Mouse (Mus musculus): ENCODE data around the gene Slc4a8. TPM values are rescaled to one million over a fixed set of nuclear protein-coding genes. Genes with fewer than 3 reads are reported as not detected.

Gene Slc4a8
- polyA plus RNA-seq, 1 experiment from 2014 or later, result 7.1 TPM

DNA sequence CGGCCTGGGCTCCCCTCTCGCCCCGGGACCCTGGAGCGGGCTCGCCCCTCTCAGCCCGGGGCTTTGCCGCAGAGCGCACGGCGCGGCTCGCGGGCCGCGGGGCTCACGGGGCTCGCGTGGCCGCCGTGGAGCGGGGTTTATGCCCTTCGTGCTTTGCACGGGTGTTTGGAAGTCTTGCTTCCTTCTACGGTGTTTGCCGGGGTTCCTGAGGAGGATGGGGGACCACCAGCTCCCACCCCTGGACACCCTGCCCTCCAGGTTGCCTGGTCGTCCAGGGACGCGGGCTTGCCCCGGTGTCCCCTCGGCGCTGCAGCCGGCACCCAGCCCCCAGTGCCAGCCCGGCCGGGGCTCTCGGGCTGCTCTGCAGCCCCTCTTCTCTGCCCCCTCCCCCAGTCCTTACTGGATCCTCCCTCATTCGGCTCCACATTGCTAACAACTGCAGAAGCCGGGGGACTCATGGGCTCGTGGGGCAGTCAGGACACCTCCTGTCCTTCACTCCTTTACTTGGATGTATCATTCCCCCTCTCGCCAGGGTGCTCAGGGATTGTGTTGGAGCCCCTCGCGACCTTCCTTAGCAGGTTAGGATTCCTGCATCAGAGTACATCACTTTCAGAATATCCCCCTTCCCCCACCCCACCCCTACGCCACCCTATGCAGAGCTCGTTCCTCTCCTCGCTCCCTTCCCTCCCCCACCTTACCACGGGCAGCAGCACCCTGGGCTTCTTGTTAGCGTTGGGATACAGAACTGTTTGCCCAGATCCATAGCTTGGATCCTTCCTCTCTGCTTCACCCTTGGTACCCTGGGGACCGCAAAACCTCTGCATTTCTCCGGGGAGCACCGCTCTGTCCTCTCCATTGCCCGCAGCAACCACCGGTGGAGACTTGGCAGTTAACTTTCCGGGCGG lies 109.8 kb downstream of the Slc4a8 start:
- 0% methylated on average over 53 of the region's 53 CpGs for WGBS
- Histone ChIP-seq H3K4me1 (ENCODE audit: control insufficient read depth, insufficient read depth, low read length) (peaks cover 19% of the 10 kb centered on the region), H3K9me3 (ENCODE audit: control insufficient read depth, low read length) (no peaks in the 10 kb centered on the region), H3K4me2 (peak overlapping the region; percentile 92), H3K27ac (ENCODE audit: low read depth, low read length) (peak overlapping the region; percentile 48; the same call in 1 of the 2 replicates), H3K27me3 (ENCODE audit: control insufficient read depth, insufficient read depth, low read length) (peaks cover 13% of the 10 kb centered on the region), H3K9ac (ENCODE audit: low read length) (peak overlapping the region; percentile 93), H3K36me3 (ENCODE audit: control insufficient read depth, insufficient read depth, low read length) (no peaks in the 10 kb centered on the region), H3K4me3 (ENCODE audit: low read depth, low read length) (peak overlapping the region; percentile 89)
- DNase-seq (ENCODE audit: low spot score, missing footprints) (peak; percentile 94), ATAC-seq (ENCODE audit: low FRiP score) (peak; percentile 80)

DNA sequence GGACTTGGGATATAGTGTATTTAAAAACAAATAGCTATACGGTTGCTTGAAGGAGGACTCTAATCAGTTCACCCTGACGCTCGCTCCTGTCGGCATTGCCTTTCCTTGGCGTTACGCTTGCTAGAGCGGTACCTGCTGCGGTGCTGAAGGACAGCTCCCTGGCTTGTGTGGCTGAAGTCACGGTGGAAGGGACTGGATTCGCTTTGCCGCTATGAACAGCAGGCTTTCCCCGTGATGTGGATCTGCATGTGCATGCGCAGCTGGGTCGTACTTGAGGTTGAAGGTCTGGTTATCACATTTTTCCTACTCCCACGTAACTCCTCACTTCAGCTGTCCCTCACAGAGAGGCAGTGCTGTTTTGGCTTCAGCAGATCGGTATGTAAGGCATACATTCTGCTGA lies 111.6 kb downstream of the Slc4a8 start:
- H3K27me3 ChIP-seq (ENCODE audit: control insufficient read depth, insufficient read depth, low read length), result peaks cover 13% of the 10 kb centered on the region
- H3K9ac ChIP-seq (ENCODE audit: low read length), result no peak overlapping the region
- H3K9me3 ChIP-seq (ENCODE audit: control insufficient read depth, low read length), result no peaks in the 10 kb centered on the region
- no peak overlapping the region for H3K4me3 ChIP-seq (ENCODE audit: low read depth, low read length)
- 5% methylated on average over 16 of the region's 16 CpGs for WGBS
- H3K27ac ChIP-seq (ENCODE audit: low read depth, low read length), result no peak overlapping the region
- ATAC-seq (ENCODE audit: low FRiP score) (no peak), DNase-seq (ENCODE audit: low spot score, missing footprints) (peak; percentile 94)
- H3K36me3 ChIP-seq (ENCODE audit: control insufficient read depth, insufficient read depth, low read length), result no peaks in the 10 kb centered on the region
- peak overlapping the region; percentile 92 for H3K4me2 ChIP-seq
- peaks cover 19% of the 10 kb centered on the region for H3K4me1 ChIP-seq (ENCODE audit: control insufficient read depth, insufficient read depth, low read length)

Other genes with a start within 250 kb of the Slc4a8 start
- 27.7 and 29.9 TPM in 2 replicates for gene Tfcp2, start 209.7 kb upstream of the Slc4a8 start, polyA plus RNA-seq (2014; fragmentation: Nextera tagmentation; extraction: Ambion mirVana)
- 15.0 and 15.6 TPM in 2 replicates for gene Pou6f1, start 161.8 kb upstream of the Slc4a8 start, polyA plus RNA-seq (2014; fragmentation: Nextera tagmentation; extraction: Ambion mirVana)
- gene Dazap2, start 146.4 kb upstream of the Slc4a8 start, polyA plus RNA-seq (2014; fragmentation: Nextera tagmentation; extraction: Ambion mirVana), result 258 and 272 TPM in 2 replicates
- 3.8 and 3.9 TPM in 2 replicates for gene Smagp, start 124.8 kb upstream of the Slc4a8 start, polyA plus RNA-seq (2014; fragmentation: Nextera tagmentation; extraction: Ambion mirVana)
- 3.4 TPM in 2 replicates for gene Bin2, start 92.2 kb upstream of the Slc4a8 start, polyA plus RNA-seq (2014; fragmentation: Nextera tagmentation; extraction: Ambion mirVana)
- gene Cela1, start 73.8 kb upstream of the Slc4a8 start, polyA plus RNA-seq (2014; fragmentation: Nextera tagmentation; extraction: Ambion mirVana), result 1.1 and 1.4 TPM in 2 replicates
- gene Galnt6, start 32.4 kb upstream of the Slc4a8 start, polyA plus RNA-seq (2014; fragmentation: Nextera tagmentation; extraction: Ambion mirVana), result 0.04 TPM in 1 of 2 replicates, not detected in the other
- gene Scn8a, start 108.1 kb downstream of the Slc4a8 start, polyA plus RNA-seq (2014; fragmentation: Nextera tagmentation; extraction: Ambion mirVana), result 11.6 and 14.9 TPM in 2 replicates

Data from midbrain, embryonic 11.5 days (tissue).